Mouse (Mus musculus): ENCODE measurements at regions not wholly inside any gene's neighbourhood (a gene's known extent, or its start where the extent isn't known, plus 50 kb on each side); places are given as distances from the start of the nearest gene placed in this dataset.

- TF ChIP-seq TAL1 (IDR thresholded peaks at IDR 0.05; ENCODE audit: low read length) (no peak), GATA1 (IDR thresholded peaks at IDR 0.05; ENCODE audit: low read length) (no peak)
These were observed 646.0 kb upstream of the 3110018I06Rik start for GRCm38 (mm10) chr12:106842396-106842795.
